In the genomic region with DNA sequence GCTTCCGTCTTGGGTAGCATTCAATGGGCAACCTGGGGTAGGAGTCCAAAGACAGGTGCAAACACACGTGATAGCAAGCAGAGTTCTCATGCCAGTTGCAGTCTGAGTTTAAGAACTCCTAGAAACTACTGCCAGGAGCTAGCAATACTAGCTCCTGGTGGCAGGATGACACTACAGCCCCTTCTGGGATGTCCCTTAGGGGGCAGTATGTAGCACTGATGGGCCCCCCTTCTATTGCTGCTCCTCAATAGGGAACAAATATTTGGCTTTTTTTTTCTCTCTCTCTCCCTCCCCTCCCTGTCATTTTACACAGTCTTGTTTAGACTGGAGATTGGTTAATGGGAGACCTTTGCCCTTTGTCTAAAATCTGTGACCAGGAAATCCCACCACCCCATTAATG, we compare ENCODE assay signal across 19 mouse cellular contexts.
DNase-seq lines count a peak whose midpoint lies in the region; ATAC-seq and TF ChIP-seq lines count a peak whose summit lies in the region.
"Had no signal": no experiment of that assay in that cellular context is flagged by ENCODE, and none has a peak within 500 bp of the region (broad histone marks: within the 10 kb centered on the region; RNA-seq: fewer than 3 reads in every experiment).

No protein-coding gene starts in this region.

- no peak overlapping the region for H3K4me2 ChIP-seq in forebrain, embryonic 11.5 days (ENCODE audit: low read depth, low read length, severe bottlenecking)
- no peak overlapping the region for H3K4me2 ChIP-seq in forebrain, embryonic 13.5 days
- H3K4me2 ChIP-seq: embryonic facial prominence, embryonic 13.5 days; heart, embryonic 12.5 days; neural tube, embryonic 12.5 days had no signal

- H3K27ac ChIP-seq in forebrain, embryonic 11.5 days (ENCODE audit: low read depth, low read length) = no peak overlapping the region
- no peak overlapping the region for H3K27ac ChIP-seq in forebrain, embryonic 13.5 days
- no peak overlapping the region for H3K27ac ChIP-seq in layer of hippocampus, adult 2 months
- H3K27ac ChIP-seq in thymus, adult 2 months (ENCODE audit: control insufficient read depth, insufficient read depth, low read length) = no peak overlapping the region
- H3K27ac ChIP-seq: embryonic facial prominence, embryonic 13.5 days; forebrain, embryonic 10.5 days; neural tube, embryonic 12.5 days had no signal

- no peak for DNase-seq in forebrain, embryonic 11.5 days (ENCODE audit: low spot score)
- no peak for DNase-seq in layer of hippocampus, adult 2 months (ENCODE audit: low spot score in 2 of 2)
- no peak for DNase-seq in layer of hippocampus, adult 18-20 months (ENCODE audit: low spot score in 2 of 2)
- peak; percentile 41 for DNase-seq in thymus, postnatal 14 days
- no peak for DNase-seq in thymus, adult 2 months
- peak; percentile 7 for DNase-seq in yolk sac, embryonic 10.5 days (ENCODE audit: low spot score)
- DNase-seq: adrenal gland, postnatal 14 days; cerebellum, adult 9-10 months; gastrocnemius, postnatal 10 days; kidney, adult 18-20 months; kidney, postnatal 25 days; left cerebral cortex, postnatal 4 days; lung, adult 18-20 months had no signal

- WGBS in forebrain, embryonic 11.5 days = 41% methylated on average over 2 of the region's 2 CpGs
- 31% methylated on average over 2 of the region's 2 CpGs for WGBS in forebrain, embryonic 13.5 days
- 74% methylated on average over 2 of the region's 2 CpGs for WGBS in thymus, adult 2 months

- no peaks in the 10 kb centered on the region for H3K36me3 ChIP-seq in forebrain, embryonic 11.5 days (ENCODE audit: control insufficient read depth, insufficient read depth, low read length)
- no peaks in the 10 kb centered on the region for H3K36me3 ChIP-seq in forebrain, embryonic 13.5 days (ENCODE audit: poor library complexity, severe bottlenecking)
- no peaks in the 10 kb centered on the region for H3K36me3 ChIP-seq in thymus, adult 2 months (ENCODE audit: control insufficient read depth, insufficient read depth, low read length)
- H3K36me3 ChIP-seq: embryonic facial prominence, embryonic 13.5 days; forebrain, embryonic 10.5 days; heart, embryonic 12.5 days; neural tube, embryonic 12.5 days had no signal

- TF ChIP-seq CTCF in layer of hippocampus, adult 2 months (conservative IDR thresholded peaks at IDR 0.05) = peak; percentile 60
- no peak for TF ChIP-seq CTCF in thymus, adult 2 months (IDR thresholded peaks at IDR 0.05; ENCODE audit: borderline replicate concordance, control insufficient read depth, extremely low read depth, insufficient read depth, low read length, poor library complexity)

- no peaks in the 10 kb centered on the region for H3K9me3 ChIP-seq in forebrain, embryonic 11.5 days (ENCODE audit: control insufficient read depth, low read length)
- H3K9me3 ChIP-seq in forebrain, embryonic 13.5 days (replicated peaks) = no peaks in the 10 kb centered on the region
- H3K9me3 ChIP-seq: embryonic facial prominence, embryonic 13.5 days; forebrain, embryonic 10.5 days; heart, embryonic 12.5 days; neural tube, embryonic 12.5 days had no signal

- no peak for TF ChIP-seq POLR2A in thymus, adult 2 months (IDR thresholded peaks at IDR 0.05; ENCODE audit: control insufficient read depth, extremely low read depth, insufficient read depth, low read length, poor library complexity)

- no peak overlapping the region for H3K9ac ChIP-seq in forebrain, embryonic 11.5 days (ENCODE audit: low read length)
- no peak overlapping the region for H3K9ac ChIP-seq in forebrain, embryonic 13.5 days
- H3K9ac ChIP-seq: embryonic facial prominence, embryonic 13.5 days; heart, embryonic 12.5 days; neural tube, embryonic 12.5 days had no signal

- H3K4me1 ChIP-seq in forebrain, embryonic 11.5 days (replicated peaks; ENCODE audit: control insufficient read depth, insufficient read depth, low read length) = no peaks in the 10 kb centered on the region; the same call in 1 of the 2 replicates
- peaks cover 21% of the 10 kb centered on the region for H3K4me1 ChIP-seq in forebrain, embryonic 13.5 days
- 0 out of 2 replicates have a peak, but pooled peaks cover under 1% of the 10 kb centered on the region for H3K4me1 ChIP-seq in thymus, adult 2 months (replicated peaks; ENCODE audit: control insufficient read depth, insufficient read depth, low read length)
- H3K4me1 ChIP-seq: heart, embryonic 12.5 days had no signal

- peaks cover 4% of the 10 kb centered on the region; the same call in 1 of the 2 replicates for H3K27me3 ChIP-seq in forebrain, embryonic 11.5 days (ENCODE audit: control insufficient read depth, insufficient read depth, low read length)
- H3K27me3 ChIP-seq in forebrain, embryonic 13.5 days = peaks cover 18% of the 10 kb centered on the region; the same call in 1 of the 2 replicates
- no peaks in the 10 kb centered on the region for H3K27me3 ChIP-seq in thymus, adult 2 months (ENCODE audit: control insufficient read depth, insufficient read depth, low read length)
- H3K27me3 ChIP-seq: embryonic facial prominence, embryonic 13.5 days; heart, embryonic 12.5 days; neural tube, embryonic 12.5 days had no signal

- no peak overlapping the region for H3K4me3 ChIP-seq in forebrain, embryonic 11.5 days (ENCODE audit: low read depth, low read length)
- H3K4me3 ChIP-seq in forebrain, embryonic 13.5 days = no peak overlapping the region
- H3K4me3 ChIP-seq in layer of hippocampus, adult 2 months = no peak overlapping the region
- H3K4me3 ChIP-seq in thymus, adult 2 months (ENCODE audit: control insufficient read depth, insufficient read depth, low read length) = no peak overlapping the region
- H3K4me3 ChIP-seq: embryonic facial prominence, embryonic 13.5 days; forebrain, embryonic 10.5 days; heart, embryonic 12.5 days; neural tube, embryonic 12.5 days had no signal

- ATAC-seq in forebrain, embryonic 11.5 days (replicated peaks; ENCODE audit: low FRiP score) = 0 out of 2 replicates have a peak, but pooled peaks have one; percentile 30
- no peak for ATAC-seq in forebrain, embryonic 13.5 days
- no peak for ATAC-seq in frontal cortex, adult (ENCODE audit: low TSS enrichment)

Comparison
In these comparisons a context has a peak if more than half of its experiments do, and no peak if none do; other contexts are left out.
1. DNase-seq: peak in thymus, postnatal 14 days (single experiment) and yolk sac, embryonic 10.5 days (single experiment); none in forebrain, embryonic 11.5 days (single experiment), layer of hippocampus, adult 2 months (0 of 2), layer of hippocampus, adult 18-20 months (0 of 2) and thymus, adult 2 months (single experiment).